Mouse (Mus musculus) E14TG2a.4 (cell line): ENCODE measurements at regions not wholly inside any gene's neighbourhood (a gene's known extent, or its start where the extent isn't known, plus 50 kb on each side); places are given as distances from the start of the nearest gene placed in this dataset.

Experiments used
- CTCF ChIP-seq: conservative IDR thresholded peaks from 2 replicates; pipeline ENCODE4 v1.5.1; 2014; ENCODE audit warnings: low read length
- NANOG ChIP-seq: IDR thresholded peaks from 2 replicates; pipeline ENCODE4 v1.6.1; 2014; ENCODE audit warnings: borderline replicate concordance, low read length, mixed read lengths

- TF ChIP-seq CTCF (no peak), NANOG (no peak)
Observed at GRCm38 (mm10) chr3:34826396-34826795, 176.2 kb downstream of the Sox2 start.
